Mouse (Mus musculus): ENCODE data around the gene Rab3ip. TPM values are rescaled to one million over a fixed set of nuclear protein-coding genes. Genes with fewer than 3 reads are reported as not detected.

Rab3ip gene
- polyA plus RNA-seq, 1 experiment: 10.7 TPM

DNA sequence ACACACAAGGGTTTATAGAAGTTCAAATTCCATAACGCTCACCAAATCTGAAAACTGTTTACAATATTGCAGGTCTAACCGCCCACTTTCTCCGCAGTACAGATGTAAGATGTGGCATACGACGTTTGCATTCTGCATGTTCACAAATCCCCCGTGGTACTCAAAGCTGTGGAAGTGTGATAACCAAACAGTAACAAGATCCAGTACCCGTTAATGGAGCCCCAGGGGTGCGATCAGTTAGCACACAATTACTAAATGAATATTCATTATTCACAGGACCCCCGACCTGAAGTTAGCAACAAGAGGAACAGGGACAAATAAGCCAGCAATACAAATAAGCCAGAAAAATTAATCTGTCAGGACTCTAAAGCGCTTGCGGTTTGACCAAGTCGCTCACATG lies 34.3 kb upstream of the Rab3ip start:
- H3K27ac ChIP-seq (ENCODE audit: control insufficient read depth, insufficient read depth, low read depth, low read length, poor library complexity): no peak overlapping the region
- H3K4me1 ChIP-seq (ENCODE audit: control insufficient read depth, insufficient read depth, low read length): no peaks in the 10 kb centered on the region
- no peak overlapping the region for H3K4me3 ChIP-seq (replicated peaks; ENCODE audit: control insufficient read depth, low read depth, low read length)
- no peak for TF ChIP-seq CTCF (IDR thresholded peaks at IDR 0.05; ENCODE audit: control insufficient read depth, insufficient read depth, low read length)
- no peak for TF ChIP-seq POLR2A (IDR thresholded peaks at IDR 0.05; ENCODE audit: borderline replicate concordance, control insufficient read depth, low read depth, low read length)
- 82% methylated on average over 12 of the region's 12 CpGs for WGBS

- WGBS: 60% methylated on average over 4 of the region's 4 CpGs
- H3K4me1 ChIP-seq (ENCODE audit: control insufficient read depth, insufficient read depth, low read length): no peaks in the 10 kb centered on the region
- no peak overlapping the region for H3K4me3 ChIP-seq (replicated peaks; ENCODE audit: control insufficient read depth, low read depth, low read length)
- TF ChIP-seq POLR2A (IDR thresholded peaks at IDR 0.05; ENCODE audit: borderline replicate concordance, control insufficient read depth, low read depth, low read length) (no peak), CTCF (IDR thresholded peaks at IDR 0.05; ENCODE audit: control insufficient read depth, insufficient read depth, low read length) (no peak)
- H3K27ac ChIP-seq (ENCODE audit: control insufficient read depth, insufficient read depth, low read depth, low read length, poor library complexity): no peak overlapping the region
Observed at GRCm38 (mm10) chr10:116982526-116982925, 32.0 kb upstream of the Rab3ip start.

- Histone ChIP-seq H3K4me1 (ENCODE audit: control insufficient read depth, insufficient read depth, low read length) (no peaks in the 10 kb centered on the region), H3K4me3 (replicated peaks; ENCODE audit: control insufficient read depth, low read depth, low read length) (no peak overlapping the region), H3K27ac (ENCODE audit: control insufficient read depth, insufficient read depth, low read depth, low read length, poor library complexity) (no peak overlapping the region)
- TF ChIP-seq POLR2A (IDR thresholded peaks at IDR 0.05; ENCODE audit: borderline replicate concordance, control insufficient read depth, low read depth, low read length) (no peak), CTCF (IDR thresholded peaks at IDR 0.05; ENCODE audit: control insufficient read depth, insufficient read depth, low read length) (peak; percentile 45; the same call in 1 of the 2 replicates)
- WGBS: 71% methylated on average over 3 of the region's 3 CpGs
Observed at GRCm38 (mm10) chr10:116980888-116981287, 30.3 kb upstream of the Rab3ip start.

- H3K4me3 ChIP-seq (replicated peaks; ENCODE audit: control insufficient read depth, low read depth, low read length): no peak overlapping the region
- WGBS: 80% methylated on average over 4 of the region's 4 CpGs
- H3K27ac ChIP-seq (ENCODE audit: control insufficient read depth, insufficient read depth, low read depth, low read length, poor library complexity): no peak overlapping the region
- no peaks in the 10 kb centered on the region for H3K4me1 ChIP-seq (ENCODE audit: control insufficient read depth, insufficient read depth, low read length)
- TF ChIP-seq CTCF (IDR thresholded peaks at IDR 0.05; ENCODE audit: control insufficient read depth, insufficient read depth, low read length) (no peak), POLR2A (IDR thresholded peaks at IDR 0.05; ENCODE audit: borderline replicate concordance, control insufficient read depth, low read depth, low read length) (no peak)
Observed at GRCm38 (mm10) chr10:116980273-116980672, 29.7 kb upstream of the Rab3ip start.

DNA sequence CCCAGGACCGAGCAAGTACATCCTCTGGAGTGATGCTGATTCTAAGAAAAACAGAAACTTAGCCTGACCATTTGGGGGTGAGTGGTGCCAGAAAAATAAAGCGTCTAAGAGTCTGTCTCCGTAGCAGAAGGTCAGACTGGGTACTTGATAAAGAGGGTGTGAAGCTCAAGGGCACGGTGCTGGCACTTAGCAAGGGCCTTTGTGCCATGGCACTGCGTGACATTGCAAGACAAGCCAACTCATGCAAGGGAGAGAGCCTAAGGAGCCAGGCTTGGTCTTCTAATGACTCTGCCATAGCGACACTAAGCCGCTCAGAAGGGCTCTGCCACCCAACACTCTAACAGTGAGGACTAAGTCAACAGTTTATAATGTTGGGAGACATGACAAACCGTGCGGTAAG lies 28.3 kb upstream of the Rab3ip start:
- Histone ChIP-seq H3K4me3 (replicated peaks; ENCODE audit: control insufficient read depth, low read depth, low read length) (no peak overlapping the region), H3K27ac (ENCODE audit: control insufficient read depth, insufficient read depth, low read depth, low read length, poor library complexity) (no peak overlapping the region), H3K4me1 (ENCODE audit: control insufficient read depth, insufficient read depth, low read length) (no peaks in the 10 kb centered on the region)
- no peak for TF ChIP-seq CTCF (IDR thresholded peaks at IDR 0.05; ENCODE audit: control insufficient read depth, insufficient read depth, low read length)
- no peak for TF ChIP-seq POLR2A (IDR thresholded peaks at IDR 0.05; ENCODE audit: borderline replicate concordance, control insufficient read depth, low read depth, low read length)
- WGBS: 83% methylated on average over 9 of the region's 9 CpGs

DNA sequence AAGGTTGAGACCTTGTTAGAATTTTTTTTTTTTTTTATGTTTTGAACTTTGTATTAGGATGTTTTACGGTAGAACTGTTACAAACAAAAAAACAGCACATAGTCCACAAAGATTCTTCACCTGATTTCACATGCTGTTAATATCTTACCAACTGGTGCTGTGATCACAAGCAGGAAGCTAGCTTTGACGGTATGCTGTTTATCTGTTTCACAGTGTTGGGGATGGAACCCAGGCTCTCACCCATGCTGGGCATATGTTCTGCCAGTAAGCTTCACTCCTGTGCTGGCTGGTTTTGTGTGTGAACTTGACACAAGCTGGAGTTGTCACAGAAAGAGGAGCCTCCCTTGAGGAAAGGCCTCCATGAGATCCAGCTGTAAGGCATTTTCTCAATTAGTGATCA lies 27.3 kb upstream of the Rab3ip start:
- WGBS: 51% methylated on average over 2 of the region's 2 CpGs
- Histone ChIP-seq H3K4me1 (ENCODE audit: control insufficient read depth, insufficient read depth, low read length) (no peaks in the 10 kb centered on the region), H3K27ac (ENCODE audit: control insufficient read depth, insufficient read depth, low read depth, low read length, poor library complexity) (no peak overlapping the region), H3K4me3 (replicated peaks; ENCODE audit: control insufficient read depth, low read depth, low read length) (no peak overlapping the region)
- TF ChIP-seq CTCF (IDR thresholded peaks at IDR 0.05; ENCODE audit: control insufficient read depth, insufficient read depth, low read length) (no peak), POLR2A (IDR thresholded peaks at IDR 0.05; ENCODE audit: borderline replicate concordance, control insufficient read depth, low read depth, low read length) (no peak)

GRCm38 (mm10) chr10:116977455-116977854 lies 26.9 kb upstream of the Rab3ip start:
- H3K27ac ChIP-seq (ENCODE audit: control insufficient read depth, insufficient read depth, low read depth, low read length, poor library complexity): no peak overlapping the region
- WGBS: 27% methylated on average over 4 of the region's 4 CpGs
- no peak overlapping the region for H3K4me3 ChIP-seq (replicated peaks; ENCODE audit: control insufficient read depth, low read depth, low read length)
- TF ChIP-seq POLR2A (IDR thresholded peaks at IDR 0.05; ENCODE audit: borderline replicate concordance, control insufficient read depth, low read depth, low read length): no peak
- no peak for TF ChIP-seq CTCF (IDR thresholded peaks at IDR 0.05; ENCODE audit: control insufficient read depth, insufficient read depth, low read length)
- no peaks in the 10 kb centered on the region for H3K4me1 ChIP-seq (ENCODE audit: control insufficient read depth, insufficient read depth, low read length)

GRCm38 (mm10) chr10:116972509-116972908 lies 21.9 kb upstream of the Rab3ip start, which contains the start of gene Gm10271:
TSS of gene Gm10271 (minus strand) at chr10:116972609.
- H3K4me3 ChIP-seq (replicated peaks; ENCODE audit: control insufficient read depth, low read depth, low read length): no peak within 1 kb of the TSS
- no peaks in the 10 kb centered on the region for H3K4me1 ChIP-seq (ENCODE audit: control insufficient read depth, insufficient read depth, low read length)
- H3K27ac ChIP-seq (ENCODE audit: control insufficient read depth, insufficient read depth, low read depth, low read length, poor library complexity): no peak within 1 kb of the TSS
- TF ChIP-seq CTCF (IDR thresholded peaks at IDR 0.05; ENCODE audit: control insufficient read depth, insufficient read depth, low read length) (no peak), POLR2A (IDR thresholded peaks at IDR 0.05; ENCODE audit: borderline replicate concordance, control insufficient read depth, low read depth, low read length) (no peak)
- WGBS: 94% methylated on average over 6 of the region's 6 CpGs

GRCm38 (mm10) chr10:116968741-116969140 lies 18.2 kb upstream of the Rab3ip start:
- Histone ChIP-seq H3K4me1 (ENCODE audit: control insufficient read depth, insufficient read depth, low read length) (no peaks in the 10 kb centered on the region; the same call in 1 of the 2 replicates), H3K27ac (ENCODE audit: control insufficient read depth, insufficient read depth, low read depth, low read length, poor library complexity) (no peak overlapping the region), H3K4me3 (replicated peaks; ENCODE audit: control insufficient read depth, low read depth, low read length) (no peak overlapping the region)
- WGBS: 76% methylated on average over 4 of the region's 4 CpGs
- TF ChIP-seq CTCF (IDR thresholded peaks at IDR 0.05; ENCODE audit: control insufficient read depth, insufficient read depth, low read length) (no peak), POLR2A (IDR thresholded peaks at IDR 0.05; ENCODE audit: borderline replicate concordance, control insufficient read depth, low read depth, low read length) (no peak)
